Mouse (Mus musculus) Muller cell, postnatal 12 days (primary cell): ENCODE results near the gene S100z.

ENCODE experiments used
- DNase-seq: peaks from one replicate; pipeline ENCODE4 v3.0.0-alpha.2; 2015; ENCODE audit errors: inconsistent ontology term

Gene S100z

DNA sequence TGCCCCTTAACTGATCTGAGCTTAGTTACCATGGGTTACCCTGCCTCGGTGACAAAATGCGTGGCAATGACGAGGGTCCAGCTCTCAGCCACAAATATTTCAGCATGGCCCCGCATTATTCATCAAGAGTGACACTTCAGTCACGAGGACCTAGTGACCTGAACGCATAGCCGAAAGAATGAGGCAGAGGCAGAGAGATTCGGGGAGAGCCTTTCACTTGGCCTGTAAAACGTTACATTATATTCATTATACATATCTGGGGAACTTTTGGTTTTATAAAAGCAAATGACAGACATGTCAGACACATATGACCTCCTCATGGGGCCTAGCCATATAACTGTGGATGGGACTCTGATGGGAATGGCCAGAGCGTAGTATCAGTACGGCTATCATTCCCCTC is 33.7 kb downstream of the S100z start, which contains the start of gene Crhbp:
Gene Crhbp (minus strand): TSS at position 101 of the 400 bp plus-strand sequence.
- no peak for DNase-seq

- no peak for DNase-seq
Observed at GRCm38 (mm10) chr13:95444291-95444690, 34.2 kb downstream of the S100z start.

DNA sequence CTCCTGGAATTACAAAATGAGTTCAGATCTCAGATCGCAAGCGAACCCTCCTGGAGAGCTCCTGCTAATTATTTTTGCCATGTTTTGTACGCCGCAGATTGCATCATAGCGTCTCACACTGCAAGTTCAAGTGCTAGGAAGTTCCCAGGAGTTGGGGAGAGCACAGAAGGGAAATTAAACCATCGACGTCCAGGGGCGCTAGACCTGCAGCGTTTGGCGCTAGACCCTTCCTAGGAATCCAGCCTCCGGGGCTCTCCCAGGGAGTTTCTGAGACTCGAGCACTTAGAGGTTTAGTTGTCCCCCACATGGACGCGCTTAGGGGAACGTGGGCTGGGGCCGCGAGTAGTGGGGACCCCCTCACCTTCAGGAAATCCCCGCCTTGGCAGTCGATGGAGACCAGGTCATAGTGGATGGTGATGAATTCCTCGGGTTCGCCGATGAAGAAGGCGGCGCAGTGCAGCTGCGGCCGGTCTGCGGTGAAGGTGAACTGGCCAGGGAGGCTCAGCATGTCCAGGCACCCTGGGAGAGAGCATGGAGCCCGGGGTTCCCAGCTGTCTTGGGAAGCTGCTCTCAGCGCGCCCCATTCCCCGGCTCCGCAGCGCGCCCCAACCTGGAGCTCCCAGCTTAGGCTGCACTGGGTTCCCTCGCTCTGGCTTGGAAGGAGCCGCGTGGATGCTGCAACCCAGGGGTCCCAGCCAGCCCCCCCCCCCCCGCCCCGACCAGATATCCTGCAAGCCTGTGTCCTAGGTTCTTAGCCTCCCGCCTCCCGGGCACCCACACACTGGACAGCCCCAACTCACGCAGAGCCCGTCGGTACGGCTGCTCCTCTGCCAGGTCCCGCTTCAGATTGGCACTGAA is 34.9 kb downstream of the S100z start:
- DNase-seq: peak; percentile 68

DNA sequence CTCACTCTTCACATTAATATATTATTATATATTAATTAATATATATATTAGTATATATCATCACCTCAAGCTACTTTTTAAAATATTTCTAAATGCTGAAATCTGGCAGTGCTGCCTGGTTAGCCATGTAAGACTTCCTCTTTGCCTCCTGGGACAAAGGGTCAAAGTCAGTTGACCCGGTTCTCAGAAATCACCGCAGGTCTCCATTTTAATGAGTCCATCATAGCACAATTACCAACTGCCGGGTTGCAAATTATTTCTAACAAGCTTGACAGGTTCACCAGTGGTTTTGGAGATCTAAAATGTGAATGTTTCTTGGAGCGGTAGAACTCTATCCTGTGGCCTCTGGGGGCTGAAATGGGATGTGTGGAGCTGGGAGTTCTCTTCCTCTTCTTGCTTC is 35.6 kb downstream of the S100z start:
- no peak for DNase-seq

DNA sequence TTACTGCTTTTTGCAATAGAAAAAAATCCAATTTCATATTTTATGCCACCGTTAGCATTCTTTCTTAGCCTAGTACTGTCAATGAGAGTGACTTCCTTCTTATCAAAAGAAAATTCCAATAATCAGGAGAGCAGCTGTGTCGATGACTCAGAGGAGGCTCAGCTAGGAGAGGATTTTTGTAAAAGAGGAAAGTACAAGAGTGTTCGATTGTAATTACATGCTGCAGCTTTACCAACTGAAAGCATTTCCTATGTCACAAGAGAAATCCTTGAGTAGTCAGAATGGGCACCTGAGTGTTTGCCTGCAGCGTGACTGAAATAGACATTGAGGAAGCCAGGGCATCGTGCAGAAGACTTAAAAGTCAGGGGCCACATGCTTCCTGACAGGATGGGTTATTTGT is 39.0 kb downstream of the S100z start:
- DNase-seq: no peak

DNA sequence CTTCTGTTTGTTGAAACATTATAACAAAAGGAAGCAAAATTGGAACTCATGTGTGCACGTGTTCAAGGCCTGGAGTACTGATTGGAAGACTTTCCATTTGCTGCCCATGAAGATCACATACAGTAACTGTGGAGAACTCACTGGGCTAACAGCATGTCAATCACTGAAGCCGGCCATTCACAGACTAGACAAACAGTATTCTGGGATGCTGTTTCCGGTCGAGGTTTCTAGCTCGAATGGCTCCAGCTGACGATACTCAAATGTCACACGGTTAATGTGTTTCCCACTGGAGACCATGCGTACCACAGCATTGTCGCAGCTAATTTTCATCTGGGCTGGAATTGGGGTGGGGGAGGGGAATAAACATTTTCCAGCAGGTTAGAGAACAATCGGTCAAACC is 46.8 kb downstream of the S100z start:
- DNase-seq: no peak

- DNase-seq: peak; percentile 51
Observed at GRCm38 (mm10) chr13:95427499-95427898, 51.0 kb downstream of the S100z start.
